Mouse (Mus musculus) heart, embryonic 13.5 days (tissue): ENCODE measurements around the gene Igsf9. TPM values are rescaled to one million over a fixed set of nuclear protein-coding genes. Genes with fewer than 3 reads are reported as not detected.

Experiments used
- ATAC-seq: fragments of 200-750 bp; cut with Nextera tagmentation; 2 replicates; pipeline ENCODE4 v1.8.0; 2017; ENCODE audit warnings: moderate TSS enrichment; ENCODE audit not compliant: insufficient number of reproducible peaks, low FRiP score, low TSS enrichment; ENCODE audit errors: extremely low read depth
- H3K27ac ChIP-seq: fragments of 300-500 bp; sonication (generic); replicated peaks from 2 replicates; pipeline ENCODE4 v1.5.1; 2015; ENCODE audit warnings: moderate library complexity, mild to moderate bottlenecking, inconsistent platforms
- H3K27me3 ChIP-seq: fragments of 300-500 bp; sonication (generic); replicated peaks from 2 replicates; pipeline ENCODE4 v1.6.1; 2015; ENCODE audit warnings: mild to moderate bottlenecking, inconsistent platforms
- H3K36me3 ChIP-seq: fragments of 300-500 bp; sonication (generic); 2 replicates; pipeline ENCODE4 v1.6.1; 2015; ENCODE audit warnings: mild to moderate bottlenecking, inconsistent platforms
- H3K4me1 ChIP-seq: fragments of 300-500 bp; sonication (generic); 2 replicates; pipeline ENCODE4 v1.6.1; 2015; ENCODE audit warnings: inconsistent platforms
- H3K4me2 ChIP-seq: fragments of 300-500 bp; sonication (generic); 2 replicates; pipeline ENCODE4 v1.6.1; 2015; ENCODE audit warnings: inconsistent platforms, mild to moderate bottlenecking, moderate library complexity
- H3K4me3 ChIP-seq: fragments of 300-500 bp; sonication (generic); 2 replicates; pipeline ENCODE4 v1.5.1; 2015; ENCODE audit warnings: moderate library complexity, mild to moderate bottlenecking, inconsistent platforms
- H3K9ac ChIP-seq: fragments of 300-500 bp; sonication (generic); 2 replicates; pipeline ENCODE4 v1.6.1; 2015; ENCODE audit warnings: inconsistent platforms, mild to moderate bottlenecking, moderate library complexity
- H3K9me3 ChIP-seq: fragments of 300-500 bp; sonication (generic); 2 replicates; pipeline ENCODE4 v1.6.1; 2016; ENCODE audit warnings: inconsistent platforms
- WGBS: fragments of 180-500 bp; shearing (Covaris S2); methylation state at CpG from one replicate; pipeline ENCODE4 v1.1.7; 2015; ENCODE audit warnings: mixed read lengths; 5-methylcytosine and 5-hydroxymethylcytosine counted together
- polyA plus RNA-seq: library from polyadenylated mRNA; unstranded; fragments of >200 nt; fragmentation: Nextera tagmentation; extraction: Ambion mirVana; gene quantifications from 2 replicates; pipeline ENCODE4 v1.2.1, GENCODE M21; 2015

Igsf9 gene
- 9.2 and 9.6 TPM in 2 replicates for polyA plus RNA-seq

DNA sequence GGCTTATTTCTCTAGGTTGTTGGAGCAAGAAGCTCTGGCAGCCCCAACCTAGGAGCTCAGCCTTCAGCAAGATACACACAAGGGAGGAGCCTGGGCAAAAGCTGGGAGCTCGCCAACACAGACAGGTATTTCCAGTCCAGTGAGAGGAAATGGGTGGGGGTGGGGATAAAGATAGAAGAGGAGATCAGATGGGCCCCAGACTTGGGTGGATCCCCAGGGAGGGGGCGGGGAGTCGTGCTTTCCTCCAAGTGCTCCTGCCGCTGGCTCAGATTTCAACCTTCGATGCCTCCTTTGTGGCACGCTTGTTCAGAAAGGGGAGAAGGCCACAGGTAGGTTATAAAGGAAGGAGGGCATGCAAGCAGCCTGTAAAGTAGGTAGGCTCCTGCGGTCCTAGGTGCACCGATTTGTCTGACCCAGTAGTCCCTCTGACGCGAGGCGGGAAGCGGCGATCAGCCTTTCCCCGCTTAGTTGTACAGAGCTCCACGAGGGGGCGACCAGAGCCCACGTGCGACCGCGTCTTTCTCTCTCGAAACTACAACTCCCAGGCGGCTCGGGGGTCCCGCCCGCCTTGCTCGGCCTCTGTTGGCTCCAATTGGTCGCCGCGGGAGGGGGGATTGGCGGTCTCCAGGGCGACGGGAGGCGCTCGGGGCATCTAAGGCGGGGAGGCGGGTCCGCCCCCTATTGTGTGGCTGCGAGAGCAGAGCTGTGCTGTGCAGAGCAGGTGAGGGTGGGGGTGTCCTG lies at the start of gene Igsf9:
Gene Igsf9 (plus strand): TSS at position 249 of the 741 bp plus-strand sequence.
- H3K4me1 ChIP-seq = peaks cover 28% of the 10 kb centered on the region
- H3K4me3 ChIP-seq = peak within 1 kb of the TSS; percentile 64
- WGBS = 2% methylated on average over 37 of the region's 38 CpGs
- H3K27me3 ChIP-seq = peaks cover 27% of the 10 kb centered on the region
- H3K9ac ChIP-seq = peak within 1 kb of the TSS; percentile 78
- peak within 1 kb of the TSS; percentile 92 for H3K4me2 ChIP-seq
- H3K9me3 ChIP-seq = no peaks in the 10 kb centered on the region
- ATAC-seq = peak; percentile 88
- no peak within 1 kb of the TSS for H3K27ac ChIP-seq
- H3K36me3 ChIP-seq = no peaks in the 10 kb centered on the region

DNA sequence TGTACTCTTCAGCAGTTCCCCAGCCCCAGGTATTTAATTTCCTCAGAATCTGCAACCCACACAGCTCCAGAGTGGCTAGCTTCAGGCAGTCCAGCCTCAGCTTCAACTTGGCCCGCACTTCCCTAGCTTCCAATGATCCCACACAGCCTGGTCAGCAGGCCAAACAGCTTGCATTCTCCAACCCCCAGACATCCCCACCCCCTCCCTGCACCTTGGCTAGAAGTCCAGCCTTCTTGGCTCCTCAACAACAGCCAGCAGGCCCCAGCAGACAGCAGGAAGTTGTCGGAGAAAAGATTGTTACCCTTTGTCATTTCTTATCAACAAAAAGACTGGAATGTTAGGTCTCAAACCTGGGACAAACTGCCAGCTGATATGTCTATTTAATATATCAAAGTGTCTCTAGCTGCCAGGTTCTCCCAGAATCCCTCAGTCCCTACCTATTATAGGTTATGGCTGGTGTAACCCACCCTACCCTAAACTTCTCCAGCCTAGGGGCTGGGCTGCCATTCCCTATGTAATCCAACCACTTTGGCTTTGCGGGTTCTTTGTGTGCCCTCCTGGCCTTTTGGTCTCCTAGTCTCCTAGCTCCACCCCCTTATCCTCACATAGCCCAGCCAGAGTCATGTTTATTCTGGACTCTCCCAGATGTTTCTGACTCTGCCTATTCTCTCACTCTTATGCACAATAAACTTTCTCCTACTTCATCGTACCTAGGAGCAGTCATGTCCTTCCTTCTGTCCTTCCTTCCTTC lies 49.6 kb upstream of the Igsf9 start:
- peaks cover 49% of the 10 kb centered on the region for H3K4me1 ChIP-seq
- 17% methylated on average over 4 of the region's 4 CpGs for WGBS
- no peaks in the 10 kb centered on the region for H3K27me3 ChIP-seq
- H3K9ac ChIP-seq = no peak overlapping the region
- peak overlapping the region; percentile 53 for H3K27ac ChIP-seq
- no peak overlapping the region for H3K4me3 ChIP-seq
- no peaks in the 10 kb centered on the region for H3K36me3 ChIP-seq
- ATAC-seq = no peak
- no peak overlapping the region for H3K4me2 ChIP-seq
- H3K9me3 ChIP-seq = peaks cover 5% of the 10 kb centered on the region; the same call in 1 of the 2 replicates

DNA sequence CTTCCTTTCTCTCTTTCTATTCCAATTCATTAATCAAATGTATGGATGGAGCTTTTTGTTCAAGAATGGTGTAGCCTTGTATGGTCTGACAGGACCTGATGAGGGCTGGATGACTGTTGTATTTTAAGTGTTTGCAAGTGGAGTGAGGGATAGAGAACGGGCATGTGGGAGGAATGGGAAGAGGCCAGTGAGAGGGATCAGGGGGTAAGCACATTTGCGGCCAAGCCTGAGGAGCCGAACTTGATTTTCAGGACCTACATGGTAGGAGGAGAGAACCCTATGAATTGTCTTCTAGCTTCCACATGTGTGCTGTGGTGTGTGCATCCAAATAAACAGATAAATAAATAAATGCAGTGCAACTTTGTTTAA lies 49.0 kb upstream of the Igsf9 start:
- Histone ChIP-seq H3K4me1 (peaks cover 50% of the 10 kb centered on the region), H3K4me2 (peak overlapping the region; percentile 21; the same call in 1 of the 2 replicates), H3K36me3 (no peaks in the 10 kb centered on the region)

DNA sequence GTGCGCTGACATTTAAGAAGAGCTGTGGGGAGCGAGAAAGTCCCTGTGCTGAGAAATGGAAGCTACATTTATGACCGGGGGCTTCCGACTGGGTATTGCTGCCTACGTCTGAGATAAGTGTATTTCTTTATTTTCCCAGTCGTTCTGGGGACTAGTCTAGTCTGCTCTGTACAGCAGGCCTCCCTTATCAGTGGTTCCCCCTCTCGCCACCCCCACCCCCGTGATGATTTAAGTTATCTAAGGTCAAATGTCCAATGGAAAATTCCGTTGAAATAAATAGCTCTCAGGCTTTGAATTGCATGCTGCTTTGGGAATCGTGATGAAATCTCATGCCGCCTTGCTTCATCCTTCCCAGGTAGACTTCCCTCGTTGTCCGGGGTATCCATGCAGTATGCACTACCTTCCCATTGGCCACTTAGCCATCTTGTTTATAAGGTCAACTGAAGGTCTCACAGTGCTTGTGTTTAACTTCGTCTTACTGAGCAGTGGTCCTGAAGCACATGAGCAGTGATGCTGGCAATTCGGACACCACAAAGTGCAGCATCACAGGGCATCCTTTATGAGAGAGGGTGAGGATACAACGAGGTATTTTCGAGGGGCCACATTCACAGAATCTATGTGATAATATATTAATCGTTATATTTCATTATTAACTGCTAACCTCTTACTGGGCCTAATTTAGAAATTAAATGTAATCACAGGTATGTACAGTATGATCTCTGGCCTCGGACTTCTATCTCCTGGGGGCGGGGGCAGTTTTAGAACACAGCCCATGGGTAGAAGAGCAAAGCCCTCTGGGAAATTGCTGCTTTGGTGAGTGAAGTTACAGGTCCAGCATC lies 48.4 kb upstream of the Igsf9 start:
- 40% methylated on average over 20 of the region's 20 CpGs for WGBS
- ATAC-seq = no peak
- peak overlapping the region; percentile 53 for H3K27ac ChIP-seq

More for the DNA sequence above, 49.0 kb upstream of the Igsf9 start:
- Histone ChIP-seq H3K27me3 (no peaks in the 10 kb centered on the region), H3K4me3 (no peak overlapping the region), H3K27ac (peak overlapping the region; percentile 53), H3K9me3 (peaks cover 5% of the 10 kb centered on the region; the same call in 1 of the 2 replicates), H3K9ac (no peak overlapping the region)
- no peak for ATAC-seq
- WGBS = 47% methylated on average over 3 of the region's 3 CpGs

DNA sequence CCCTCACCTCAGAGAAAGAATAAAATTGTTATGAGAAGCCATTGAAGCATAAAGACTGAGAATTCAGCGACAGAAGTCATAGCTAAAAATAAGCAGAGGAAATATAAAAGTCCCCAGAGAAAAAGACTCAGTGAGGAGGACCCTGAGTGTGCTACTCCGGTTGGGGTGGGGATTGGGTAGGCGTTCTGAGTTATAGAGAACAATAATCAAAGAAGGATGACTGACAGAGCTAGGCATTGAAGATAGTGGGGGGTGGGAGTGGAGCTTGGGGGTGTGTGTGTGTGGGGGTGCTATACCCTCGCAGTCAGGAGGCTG lies 47.8 kb upstream of the Igsf9 start:
- 72% methylated on average over 4 of the region's 4 CpGs for WGBS
- H3K27ac ChIP-seq = no peak overlapping the region; the same call in 1 of the 2 replicates
- ATAC-seq = no peak

More for the DNA sequence above, 48.4 kb upstream of the Igsf9 start:
- Histone ChIP-seq H3K4me2 (peak overlapping the region; percentile 21; the same call in 1 of the 2 replicates), H3K4me3 (no peak overlapping the region), H3K36me3 (no peaks in the 10 kb centered on the region), H3K4me1 (peaks cover 50% of the 10 kb centered on the region), H3K9me3 (peaks cover 5% of the 10 kb centered on the region; the same call in 1 of the 2 replicates), H3K27me3 (no peaks in the 10 kb centered on the region), H3K9ac (no peak overlapping the region)

DNA sequence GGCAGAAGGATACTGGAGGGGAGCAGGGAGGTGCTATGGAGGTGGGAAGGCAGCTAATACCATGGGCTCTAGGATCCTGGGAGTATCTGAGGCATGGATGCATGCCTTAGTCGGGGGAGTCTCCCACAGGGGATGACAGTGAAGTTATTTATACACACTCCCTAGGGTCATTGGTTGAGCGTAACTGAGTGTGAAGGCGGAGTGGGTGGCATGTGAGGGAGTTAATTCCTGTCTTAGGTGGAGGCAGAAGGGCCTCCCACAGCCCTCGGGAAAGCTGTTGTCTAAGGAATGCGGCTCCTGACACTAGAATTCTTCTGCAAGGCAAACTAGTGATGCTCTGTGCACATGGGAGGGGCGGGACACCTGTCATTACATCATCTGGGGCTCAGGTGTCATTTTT lies 44.8 kb upstream of the Igsf9 start:
- WGBS = 27% methylated on average over 6 of the region's 6 CpGs
- H3K36me3 ChIP-seq = no peaks in the 10 kb centered on the region
- 0 out of 2 replicates have a peak, but pooled peaks cover 4% of the 10 kb centered on the region for H3K27me3 ChIP-seq
- H3K27ac ChIP-seq = no peak overlapping the region
- peaks cover 34% of the 10 kb centered on the region for H3K4me1 ChIP-seq
- H3K4me2 ChIP-seq = no peak overlapping the region
- H3K9me3 ChIP-seq = peaks cover 5% of the 10 kb centered on the region; the same call in 1 of the 2 replicates
- no peak for ATAC-seq
- H3K4me3 ChIP-seq = no peak overlapping the region
- no peak overlapping the region for H3K9ac ChIP-seq

More for the DNA sequence above, 47.8 kb upstream of the Igsf9 start:
- 0 out of 2 replicates have a peak, but pooled peaks cover 3% of the 10 kb centered on the region for H3K27me3 ChIP-seq
- H3K9ac ChIP-seq = no peak overlapping the region
- no peak overlapping the region for H3K4me3 ChIP-seq
- H3K4me2 ChIP-seq = no peak overlapping the region
- peaks cover 50% of the 10 kb centered on the region for H3K4me1 ChIP-seq
- no peaks in the 10 kb centered on the region for H3K36me3 ChIP-seq
- peaks cover 5% of the 10 kb centered on the region; the same call in 1 of the 2 replicates for H3K9me3 ChIP-seq

DNA sequence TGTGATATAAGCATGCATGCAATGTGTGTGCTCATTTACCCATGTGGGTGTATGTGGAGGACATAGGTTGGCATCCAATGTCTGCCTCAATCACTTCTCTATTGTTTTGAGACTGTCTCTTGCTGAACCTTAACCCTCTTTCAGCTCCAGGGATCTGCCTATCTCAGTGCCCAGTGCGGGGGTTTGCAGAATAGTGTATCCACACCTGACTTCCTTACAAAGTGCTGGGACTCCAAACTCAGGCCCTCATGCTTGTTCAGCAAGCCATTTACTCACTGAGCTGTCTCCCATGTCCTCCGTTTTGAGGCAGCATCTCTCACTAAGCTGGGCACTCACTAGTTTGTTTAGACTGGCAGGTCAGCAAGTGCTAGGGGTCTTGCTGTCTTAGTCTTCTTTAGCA lies 43.0 kb upstream of the Igsf9 start:
- Histone ChIP-seq H3K9me3 (peaks cover 5% of the 10 kb centered on the region; the same call in 1 of the 2 replicates), H3K4me1 (peaks cover 16% of the 10 kb centered on the region), H3K9ac (no peak overlapping the region), H3K36me3 (no peaks in the 10 kb centered on the region), H3K27me3 (0 out of 2 replicates have a peak, but pooled peaks cover 4% of the 10 kb centered on the region), H3K4me3 (no peak overlapping the region), H3K4me2 (no peak overlapping the region), H3K27ac (no peak overlapping the region)
- 65% methylated on average over 2 of the region's 2 CpGs for WGBS
- no peak for ATAC-seq

DNA sequence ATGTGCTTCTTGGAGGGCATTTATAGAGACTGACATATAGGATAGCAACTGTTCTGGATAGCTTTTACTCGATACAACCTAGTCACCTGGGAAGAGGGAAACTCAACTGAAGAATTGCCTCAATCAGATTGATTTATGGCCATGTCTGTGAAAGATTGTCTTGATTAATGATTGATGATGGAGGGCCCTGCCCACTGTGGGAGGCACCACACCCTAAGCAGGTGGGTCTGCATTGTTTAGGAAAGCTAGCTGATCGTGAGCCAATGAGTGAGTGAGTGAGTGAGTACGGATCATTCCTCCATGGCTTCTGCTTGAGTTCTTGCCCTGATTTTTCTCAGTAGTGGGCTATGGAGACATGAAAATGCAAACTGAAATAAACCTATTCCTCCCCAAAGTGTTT lies 41.1 kb upstream of the Igsf9 start:
- peaks cover 8% of the 10 kb centered on the region; the same call in 1 of the 2 replicates for H3K4me1 ChIP-seq
- no peak for ATAC-seq
- no peak overlapping the region for H3K9ac ChIP-seq
- H3K27me3 ChIP-seq = 0 out of 2 replicates have a peak, but pooled peaks cover 4% of the 10 kb centered on the region
- H3K27ac ChIP-seq = no peak overlapping the region
- no peaks in the 10 kb centered on the region for H3K9me3 ChIP-seq
- H3K36me3 ChIP-seq = no peaks in the 10 kb centered on the region
- WGBS = 86% methylated on average over 3 of the region's 3 CpGs
- H3K4me3 ChIP-seq = no peak overlapping the region
- no peak overlapping the region for H3K4me2 ChIP-seq

DNA sequence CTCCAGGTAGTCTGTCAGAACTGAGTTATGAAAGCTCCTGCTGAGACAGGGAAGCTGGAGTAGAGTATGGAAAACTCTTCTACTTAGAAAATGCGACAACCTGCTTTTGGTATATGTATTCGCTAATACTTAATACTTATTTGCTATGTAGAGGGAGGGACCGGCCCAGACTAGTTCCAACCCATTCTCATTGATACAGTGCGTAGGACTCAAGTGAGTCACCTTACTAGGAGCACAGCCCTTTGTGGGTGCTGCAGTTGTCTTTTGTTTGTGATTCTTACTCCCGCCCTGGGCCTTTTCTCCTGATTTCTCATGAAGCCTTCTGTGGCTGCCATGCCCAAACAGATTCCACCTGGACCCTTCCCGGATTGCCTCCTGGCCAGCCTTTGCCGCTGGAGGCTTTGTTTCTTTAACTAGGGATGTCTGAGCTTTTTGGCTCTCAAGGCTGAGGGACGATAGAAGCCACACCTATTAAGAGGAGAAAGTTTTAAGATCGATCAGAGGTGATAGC lies 39.6 kb upstream of the Igsf9 start:
- ATAC-seq = no peak
- H3K9me3 ChIP-seq = no peaks in the 10 kb centered on the region
- no peak overlapping the region for H3K27ac ChIP-seq
- H3K27me3 ChIP-seq = 0 out of 2 replicates have a peak, but pooled peaks cover 4% of the 10 kb centered on the region
- no peaks in the 10 kb centered on the region for H3K36me3 ChIP-seq
- no peak overlapping the region for H3K4me2 ChIP-seq
- no peak overlapping the region for H3K4me3 ChIP-seq
- WGBS = 74% methylated on average over 9 of the region's 9 CpGs
- H3K9ac ChIP-seq = no peak overlapping the region
- H3K4me1 ChIP-seq = peaks cover 1% of the 10 kb centered on the region; the same call in 1 of the 2 replicates

DNA sequence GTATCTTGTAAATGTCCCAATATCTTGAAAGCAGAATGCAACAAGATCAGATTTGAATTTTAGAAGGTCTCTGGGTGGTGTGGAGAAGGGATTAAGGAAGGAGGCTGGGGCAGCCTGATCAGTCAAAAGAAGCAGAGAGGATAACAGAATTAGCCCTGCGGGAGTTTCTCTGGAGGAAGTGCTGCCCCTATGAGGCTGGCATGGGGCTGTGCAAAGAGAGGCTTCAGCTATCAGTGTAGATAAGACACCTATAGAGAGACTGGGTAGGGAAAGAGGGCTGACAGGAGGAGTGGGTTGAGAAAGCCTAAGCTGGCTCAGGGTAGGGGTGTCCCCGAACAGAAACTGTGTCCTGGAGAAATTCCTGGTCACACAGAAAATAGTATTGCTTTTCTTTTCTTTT lies 31.4 kb upstream of the Igsf9 start:
- no peak overlapping the region for H3K4me3 ChIP-seq
- no peak overlapping the region for H3K9ac ChIP-seq
- WGBS = 12% methylated on average over 2 of the region's 2 CpGs
- H3K4me2 ChIP-seq = no peak overlapping the region
- no peak overlapping the region for H3K27ac ChIP-seq
- no peaks in the 10 kb centered on the region for H3K27me3 ChIP-seq
- no peaks in the 10 kb centered on the region for H3K9me3 ChIP-seq
- ATAC-seq = no peak
- 0 out of 2 replicates have a peak, but pooled peaks cover 6% of the 10 kb centered on the region for H3K4me1 ChIP-seq
- no peaks in the 10 kb centered on the region for H3K36me3 ChIP-seq
